In the genomic region with DNA sequence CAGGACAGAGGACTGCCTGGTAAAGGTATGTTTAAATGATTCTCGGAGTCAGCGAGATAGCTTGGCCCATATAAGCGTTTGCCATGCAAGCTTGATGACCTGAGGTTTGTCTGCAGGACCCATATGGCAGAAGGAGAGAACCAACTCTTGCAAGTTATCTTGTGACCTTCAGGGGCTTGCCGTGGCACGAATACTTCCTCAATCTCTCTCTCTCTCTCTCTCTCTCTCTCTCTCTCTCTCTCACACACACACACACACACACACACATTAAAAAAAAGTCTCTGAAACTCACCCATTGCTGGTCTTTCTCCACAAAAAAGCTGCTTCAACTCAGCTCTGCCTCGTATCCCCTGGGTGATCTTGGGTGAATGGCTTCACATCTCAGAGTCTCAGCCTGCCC, we compare ENCODE assay signal across 1 mouse cellular context.
TF ChIP-seq lines count a peak whose summit lies in the region.

No protein-coding gene starts in this region.

TF ChIP-seq in MEL, 35 proteins besides CTCF, POLR2A, EP300 and RAD21:
- TF ChIP-seq JUND (IDR thresholded peaks at IDR 0.05; ENCODE audit: low read depth, low read length) (peak; percentile 71), GATA1 (IDR thresholded peaks at IDR 0.05; ENCODE audit: low read depth, low read length) (no peak)
